Comparison of ENCODE assay signal across 20 mouse cellular contexts in the genomic region with DNA sequence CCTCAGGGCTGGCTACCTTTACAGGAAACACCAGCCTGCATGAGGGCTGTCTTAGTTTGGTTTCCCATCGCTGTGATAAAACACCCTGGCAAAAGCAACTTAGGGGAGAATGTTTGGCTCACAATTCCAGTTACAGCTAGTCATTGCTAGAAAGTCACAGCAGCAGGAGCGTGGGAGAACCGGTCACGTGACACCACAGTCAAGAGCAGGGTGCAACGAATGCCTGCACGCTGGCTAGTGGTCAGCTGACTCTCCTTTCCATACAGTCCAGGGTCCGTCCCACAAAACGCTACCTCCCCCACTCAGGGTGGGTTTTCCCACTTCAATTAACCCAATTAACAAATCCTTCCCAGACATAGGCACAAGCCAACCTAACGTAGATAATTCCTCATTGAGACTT. TPM values are rescaled to one million over a fixed set of nuclear protein-coding genes. Genes with fewer than 3 reads are reported as not detected.
DNase-seq lines count a peak whose midpoint lies in the region; ATAC-seq and TF ChIP-seq lines count a peak whose summit lies in the region.
"Had no signal": no experiment of that assay in that cellular context is flagged by ENCODE, and none has a peak within 500 bp of the region (broad histone marks: within the 10 kb centered on the region; RNA-seq: fewer than 3 reads in every experiment).

No protein-coding gene starts in this region.

- peak overlapping the region; percentile 58; the same call in 1 of the 2 replicates for H3K27ac ChIP-seq in hindbrain, embryonic 16.5 days (ENCODE audit: low read depth, low read length)
- no peak overlapping the region for H3K27ac ChIP-seq in stomach, postnatal 0 days (replicated peaks)
- H3K27ac ChIP-seq: embryonic facial prominence, embryonic 12.5 days; heart, adult 2 months; liver, embryonic 12.5 days; lung, embryonic 15.5 days had no signal

- WGBS in hindbrain, embryonic 16.5 days = 57% methylated on average over 9 of the region's 9 CpGs
- 82% methylated on average over 9 of the region's 9 CpGs for WGBS in stomach, postnatal 0 days

- H3K4me2 ChIP-seq in hindbrain, embryonic 16.5 days (ENCODE audit: low read length) = no peak overlapping the region
- H3K4me2 ChIP-seq in stomach, postnatal 0 days (replicated peaks; ENCODE audit: low read depth) = no peak overlapping the region
- H3K4me2 ChIP-seq: embryonic facial prominence, embryonic 12.5 days; liver, embryonic 12.5 days; lung, embryonic 15.5 days had no signal

- ATAC-seq in hindbrain, embryonic 16.5 days = peak; percentile 28
- ATAC-seq in stomach, postnatal 0 days (ENCODE audit: low FRiP score, low TSS enrichment) = no peak
- ATAC-seq: inflammation-experienced regulatory T-cells, adult 6 months; liver, embryonic 12.5 days had no signal

- no peak for TF ChIP-seq EP300 in stomach, postnatal 0 days (optimal IDR thresholded peaks at IDR 0.05)

- H3K4me3 ChIP-seq in hindbrain, embryonic 16.5 days (ENCODE audit: low read length) = no peak overlapping the region
- H3K4me3 ChIP-seq in stomach, postnatal 0 days (ENCODE audit: low read depth, low read length) = no peak overlapping the region
- H3K4me3 ChIP-seq: embryonic facial prominence, embryonic 12.5 days; heart, adult 2 months; liver, embryonic 12.5 days; lung, embryonic 15.5 days had no signal

- H3K9me3 ChIP-seq in hindbrain, embryonic 16.5 days (ENCODE audit: control insufficient read depth, low read length) = no peaks in the 10 kb centered on the region
- H3K9me3 ChIP-seq in stomach, postnatal 0 days (ENCODE audit: control insufficient read depth, low read length) = no peaks in the 10 kb centered on the region
- H3K9me3 ChIP-seq: embryonic facial prominence, embryonic 12.5 days; liver, embryonic 12.5 days; lung, embryonic 15.5 days had no signal

- peaks cover 44% of the 10 kb centered on the region for H3K4me1 ChIP-seq in hindbrain, embryonic 16.5 days (ENCODE audit: control insufficient read depth, insufficient read depth, low read depth, low read length)
- H3K4me1 ChIP-seq in stomach, postnatal 0 days (replicated peaks; ENCODE audit: control insufficient read depth, insufficient read depth) = no peaks in the 10 kb centered on the region
- H3K4me1 ChIP-seq: liver, embryonic 12.5 days; lung, embryonic 15.5 days had no signal

- DNase-seq in layer of hippocampus, adult 9-11 months = peak; percentile 51
- DNase-seq in layer of hippocampus, postnatal 10 days (ENCODE audit: low spot score in 2 of 2) = no peak
- DNase-seq in right cerebral cortex, adult 2 months (ENCODE audit: low spot score in 2 of 2) = peak; percentile 45 to 48
- no peak for DNase-seq in right cerebral cortex, postnatal 25 days
- DNase-seq in yolk sac, embryonic 10.5 days (ENCODE audit: low spot score) = peak; percentile 6
- DNase-seq in cerebellum, postnatal 4 days (ENCODE audit: low spot score in 2 of 2) = no peak
- no peak for DNase-seq in stomach, postnatal 0 days (ENCODE audit: low spot score)
- DNase-seq: adrenal gland, postnatal 10 days; cerebellum, postnatal 14 days; heart, adult 2 months had no signal

- no peak overlapping the region for H3K9ac ChIP-seq in hindbrain, embryonic 16.5 days (ENCODE audit: low read depth, low read length)
- H3K9ac ChIP-seq in stomach, postnatal 0 days (ENCODE audit: low read length) = no peak overlapping the region
- H3K9ac ChIP-seq: embryonic facial prominence, embryonic 12.5 days; liver, embryonic 12.5 days; lung, embryonic 15.5 days had no signal

- H3K27me3 ChIP-seq in hindbrain, embryonic 16.5 days (replicated peaks; ENCODE audit: control insufficient read depth, insufficient read depth, low read length) = no peaks in the 10 kb centered on the region
- no peaks in the 10 kb centered on the region for H3K27me3 ChIP-seq in stomach, postnatal 0 days (ENCODE audit: control insufficient read depth, insufficient read depth, low read length)
- H3K27me3 ChIP-seq: embryonic facial prominence, embryonic 12.5 days; lung, embryonic 15.5 days had no signal

- no peaks in the 10 kb centered on the region for H3K36me3 ChIP-seq in hindbrain, embryonic 16.5 days (ENCODE audit: control insufficient read depth, insufficient read depth, low read length)
- H3K36me3 ChIP-seq in stomach, postnatal 0 days (ENCODE audit: control insufficient read depth, insufficient read depth, low read length) = no peaks in the 10 kb centered on the region
- H3K36me3 ChIP-seq: embryonic facial prominence, embryonic 12.5 days; liver, embryonic 12.5 days; lung, embryonic 15.5 days had no signal

- no peak for TF ChIP-seq CTCF in stomach, postnatal 0 days (IDR thresholded peaks at IDR 0.05; ENCODE audit: low read depth)

RNA-seq across cellular contexts. Expression of gene Cacng4, which starts 34.8 kb away (rescaled TPM):
- total RNA-seq in layer of hippocampus, postnatal 10 days (2021) = 10 to 100 TPM; 73.0 to 74.9 TPM
- polyA plus RNA-seq in hindbrain, embryonic 16.5 days (2015; fragmentation: Nextera tagmentation; extraction: Ambion mirVana) = 46.0 and 48.2 TPM in 2 replicates
- 1.3 TPM in 2 replicates for polyA plus RNA-seq in stomach, postnatal 0 days (2015; fragmentation: Nextera tagmentation; extraction: Ambion mirVana)
- total RNA-seq: gastrocnemius, adult 18-20 months; heart, adult 2 months; megakaryocyte progenitor cell, adult 5-6 weeks had no signal
- polyA plus RNA-seq: inflammation-experienced regulatory T-cells, adult 6 months had no signal

RNA-seq across cellular contexts. Expression of gene Cacng1, which starts 43.2 kb away (rescaled TPM):
- under 1 TPM in 1 of 2 experiments, not detected in 1; 0.27 TPM for total RNA-seq in layer of hippocampus, postnatal 10 days (2021)
- 0.29 and 2.4 TPM in 2 replicates for polyA plus RNA-seq in hindbrain, embryonic 16.5 days (2015; fragmentation: Nextera tagmentation; extraction: Ambion mirVana)
- 0.21 and 0.22 TPM in 2 replicates for polyA plus RNA-seq in stomach, postnatal 0 days (2015; fragmentation: Nextera tagmentation; extraction: Ambion mirVana)
- total RNA-seq: heart, adult 2 months; layer of hippocampus, adult 18-20 months; megakaryocyte progenitor cell, adult 5-6 weeks had no signal
- polyA plus RNA-seq: heart, postnatal 0 days; inflammation-experienced regulatory T-cells, adult 6 months; liver, embryonic 12.5 days; lung, embryonic 15.5 days; stomach, embryonic 14.5 days had no signal

Comparison
In these comparisons a context has a peak if more than half of its experiments do, and no peak if none do; other contexts are left out.
1. DNase-seq: peak in layer of hippocampus, adult 9-11 months (single experiment), right cerebral cortex, adult 2 months (2 of 2) and yolk sac, embryonic 10.5 days (single experiment); none in layer of hippocampus, postnatal 10 days (0 of 2), right cerebral cortex, postnatal 25 days (single experiment), cerebellum, postnatal 4 days (0 of 2) and stomach, postnatal 0 days (single experiment).
2. RNA of gene Cacng4, which starts 34.8 kb away (polyA plus RNA-seq): 46.0 to 48.2 TPM in hindbrain, embryonic 16.5 days; 1.3 TPM in stomach, postnatal 0 days; every median in the first group is over 10 times any median in the second.